ENCODE assay signal across 8 mouse cellular contexts in the genomic region with DNA sequence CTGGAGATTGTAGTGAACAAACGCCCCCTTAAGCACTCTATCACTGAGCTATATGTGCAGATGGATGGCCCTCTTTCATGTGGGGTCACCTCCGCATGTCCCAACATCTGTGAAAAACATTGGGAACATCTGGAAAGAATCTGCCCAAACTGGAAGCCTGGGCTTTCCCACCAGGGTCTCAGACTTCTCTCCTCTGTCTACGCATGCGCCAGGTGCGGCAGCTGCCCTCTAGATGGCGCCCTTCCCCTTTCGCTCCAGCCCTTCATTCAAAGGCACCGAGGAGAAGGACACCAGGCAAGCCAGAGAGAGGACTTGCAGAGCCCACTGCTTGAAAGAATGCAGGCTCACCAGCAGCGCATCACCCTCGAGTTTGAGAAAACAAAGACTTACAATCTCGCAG. TPM values are rescaled to one million over a fixed set of nuclear protein-coding genes. Genes with fewer than 3 reads are reported as not detected.
A peak's percentile ranks its signal among the peaks of the same experiment; 100 is the strongest.
DNase-seq lines count a peak whose midpoint lies in the region; ATAC-seq and TF ChIP-seq lines count a peak whose summit lies in the region.

No protein-coding gene starts in this region.

- peak; percentile 77 for DNase-seq in G1E (ENCODE audit: low spot score)
- peak; percentile 71 for DNase-seq in cerebellum, adult 9-11 months
- DNase-seq in frontal cortex, postnatal 10 days (ENCODE audit: low spot score in 2 of 2), result peak; percentile 63 to 82
- DNase-seq in hindbrain, embryonic 11.5 days (ENCODE audit: low spot score), result peak; percentile 96
- DNase-seq in layer of hippocampus, postnatal 10 days (ENCODE audit: low spot score in 2 of 2), result peak; percentile 93 to 95
- DNase-seq in lung, postnatal 10 days, result peak; percentile 93
- peak; percentile 85 for DNase-seq in ovary, postnatal 36 days (ENCODE audit: low spot score)
- peak; percentile 93 for DNase-seq in thymus, postnatal 14 days

- no peak overlapping the region for H3K4me3 ChIP-seq in G1E (ENCODE audit: low read depth, low read length)
- H3K4me3 ChIP-seq in hindbrain, embryonic 11.5 days (ENCODE audit: low read depth, low read length), result no peak overlapping the region

- no peak for ATAC-seq in G1E (ENCODE audit: extremely low read depth, insufficient number of reproducible peaks, low FRiP score, poor library complexity, severe bottlenecking)
- ATAC-seq in hindbrain, embryonic 11.5 days (ENCODE audit: low FRiP score), result peak; percentile 44; the same call in 1 of the 2 replicates

- H3K9ac ChIP-seq in hindbrain, embryonic 11.5 days (ENCODE audit: low read depth, low read length), result no peak overlapping the region

- 1% methylated on average over 11 of the region's 11 CpGs for WGBS in hindbrain, embryonic 11.5 days

- peak; percentile 88 for TF ChIP-seq CTCF in G1E (IDR thresholded peaks at IDR 0.05; ENCODE audit: low read depth, low read length)

- H3K36me3 ChIP-seq in G1E (replicated peaks), result no peaks in the 10 kb centered on the region
- no peaks in the 10 kb centered on the region for H3K36me3 ChIP-seq in hindbrain, embryonic 11.5 days (ENCODE audit: control insufficient read depth, insufficient read depth, low read length)

- no peak overlapping the region for H3K4me2 ChIP-seq in hindbrain, embryonic 11.5 days (replicated peaks; ENCODE audit: low read depth, low read length)

- peaks cover 11% of the 10 kb centered on the region; the same call in 1 of the 2 replicates for H3K27me3 ChIP-seq in G1E (ENCODE audit: insufficient read depth, low read length)
- no peaks in the 10 kb centered on the region for H3K27me3 ChIP-seq in hindbrain, embryonic 11.5 days (ENCODE audit: control insufficient read depth, insufficient read depth, low read length)

- peaks cover 22% of the 10 kb centered on the region for H3K4me1 ChIP-seq in G1E (ENCODE audit: insufficient read depth, low read depth, low read length)
- peaks cover 8% of the 10 kb centered on the region for H3K4me1 ChIP-seq in hindbrain, embryonic 11.5 days (replicated peaks; ENCODE audit: control insufficient read depth, insufficient read depth, low read length)

- no peak overlapping the region for H3K27ac ChIP-seq in hindbrain, embryonic 11.5 days (ENCODE audit: low read depth, low read length)

- H3K9me3 ChIP-seq in G1E (replicated peaks), result no peaks in the 10 kb centered on the region
- no peaks in the 10 kb centered on the region for H3K9me3 ChIP-seq in hindbrain, embryonic 11.5 days (ENCODE audit: control insufficient read depth, low read length)

RNA-seq across cellular contexts. Expression of a gene that starts 8.7 kb away (rescaled TPM):
- total RNA-seq in G1E (2014; fragmentation: Nextera tagmentation) (29.9 and 70.3 TPM in 2 replicates), G1E (2017) (14.1 and 16.3 TPM in 2 replicates)
- 45.6 and 45.9 TPM in 2 replicates for polyA plus RNA-seq in G1E (2012)
- 5.5 and 6.2 TPM in 2 replicates for polyA plus RNA-seq in hindbrain, embryonic 11.5 days (2014; fragmentation: Nextera tagmentation; extraction: Ambion mirVana)
- total RNA-seq in layer of hippocampus, postnatal 10 days (2021), result 1 to 10 TPM; 1.1 to 2.3 TPM

RNA-seq across cellular contexts. Expression of a gene that starts 20.2 kb away (rescaled TPM):
- total RNA-seq in G1E (2014; fragmentation: Nextera tagmentation), result not detected in 2 replicates
- total RNA-seq in G1E (2017), result 0.22 TPM in 1 of 2 replicates, not detected in the other
- not detected in 2 replicates for polyA plus RNA-seq in G1E (2012)
- polyA plus RNA-seq in hindbrain, embryonic 11.5 days (2014; fragmentation: Nextera tagmentation; extraction: Ambion mirVana), result 453 and 482 TPM in 2 replicates
- 100 to 1,000 TPM in 1 of 2 experiments, 10 to 100 TPM in 1; 80.3 to 101 TPM for total RNA-seq in layer of hippocampus, postnatal 10 days (2021)

RNA-seq across cellular contexts. Expression of a gene that starts 42.7 kb away (rescaled TPM):
- 0.30 TPM in 1 of 2 replicates, not detected in the other for total RNA-seq in G1E (2014; fragmentation: Nextera tagmentation)
- 0.05 and 0.06 TPM in 2 replicates for total RNA-seq in G1E (2017)
- 0.04 and 0.05 TPM in 2 replicates for polyA plus RNA-seq in G1E (2012)
- 2.5 and 3.3 TPM in 2 replicates for polyA plus RNA-seq in hindbrain, embryonic 11.5 days (2014; fragmentation: Nextera tagmentation; extraction: Ambion mirVana)
- total RNA-seq in layer of hippocampus, postnatal 10 days (2021), result 1 to 10 TPM; 5.1 to 5.6 TPM

Comparison
In these comparisons a context has a peak if more than half of its experiments do, and no peak if none do; other contexts are left out.
1. RNA of a gene that starts 8.7 kb away (total RNA-seq): 14.1 to 70.3 TPM in G1E; 1.1 to 2.3 TPM in layer of hippocampus, postnatal 10 days; every median in the first group is over 4 times any median in the second.
2. RNA of a gene that starts 20.2 kb away (total RNA-seq): 80.3 to 101 TPM in layer of hippocampus, postnatal 10 days; 0.22 TPM in G1E; every median in the first group is over 10 times any median in the second.
3. RNA of a gene that starts 42.7 kb away (total RNA-seq): 5.1 to 5.6 TPM in layer of hippocampus, postnatal 10 days; 0.05 to 0.30 TPM in G1E; every median in the first group is over 4 times any median in the second.
4. Peak in every context shown above with its lines, with median percentiles within 50 percentile points of each other: DNase-seq.